Mouse (Mus musculus) erythroblast, embryonic 14.5 days (primary cell): ENCODE results near the gene Gm1604a.
"Not testable (repeated sequence)": the region's sequence is repeated elsewhere in the genome, so short reads cannot be mapped to it uniquely, and the experiment has no call there.

Experiments used
- GATA1 ChIP-seq: IDR thresholded peaks from 2 replicates; pipeline ENCODE4 v1.6.1; 2012; ENCODE audit warnings: low read length, inconsistent platforms, mixed read lengths
- TAL1 ChIP-seq: IDR thresholded peaks from 3 replicates; pipeline ENCODE4 v1.6.1; 2012; ENCODE audit warnings: low read length, inconsistent platforms, mixed read lengths

DNA sequence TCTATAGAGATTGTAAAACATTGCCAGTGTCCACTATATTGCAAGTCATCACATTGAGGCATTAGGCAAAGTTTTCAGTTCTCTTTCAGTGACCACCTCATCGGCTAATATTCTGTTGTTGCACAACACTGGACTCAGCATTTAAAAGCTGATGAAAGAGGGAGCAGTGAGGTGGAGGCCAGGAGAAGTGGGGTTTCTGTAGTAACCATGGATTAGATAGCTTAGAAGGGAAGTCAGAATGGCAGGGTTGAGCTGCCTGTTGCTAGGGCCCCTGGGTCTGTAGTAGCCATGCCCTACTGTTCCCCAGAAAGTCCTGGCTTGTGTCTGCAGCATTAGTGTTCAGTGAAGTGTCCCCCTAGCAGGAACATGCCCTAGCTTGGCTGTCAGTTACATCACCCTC is 39.2 kb upstream of the Gm1604a start:
- not testable (repeated sequence) for TF ChIP-seq GATA1, TAL1
